Mouse (Mus musculus) cortical plate, adult 2 months (tissue): ENCODE data around the gene Robo2. TPM values are rescaled to one million over a fixed set of nuclear protein-coding genes. Genes with fewer than 3 reads are reported as not detected.

ENCODE experiments used
- H3K27ac ChIP-seq: fragments of 200-500 bp; 2 replicates; pipeline ENCODE4 v1.5.1; 2012; ENCODE audit warnings: low read length, control low read depth, inconsistent platforms; ENCODE audit not compliant: insufficient read depth
- H3K4me1 ChIP-seq: fragments of 200-500 bp; 2 replicates; pipeline ENCODE4 v1.6.1; 2011; ENCODE audit warnings: low read length; ENCODE audit not compliant: control insufficient read depth, insufficient read depth
- H3K4me3 ChIP-seq: fragments of 200-500 bp; 2 replicates; pipeline ENCODE4 v1.5.1; 2011; ENCODE audit warnings: mild to moderate bottlenecking, low read length, control low read depth; ENCODE audit not compliant: insufficient read depth
- CTCF ChIP-seq: fragments of 200-500 bp; IDR thresholded peaks from 2 replicates; pipeline ENCODE4 v1.5.1; 2011; ENCODE audit warnings: mild to moderate bottlenecking, control low read depth, low read length; ENCODE audit not compliant: insufficient read depth; ENCODE audit errors: extremely low read depth
- POLR2A ChIP-seq: fragments of 200-500 bp; IDR thresholded peaks from 2 replicates; pipeline ENCODE4 v1.6.1; 2011; ENCODE audit warnings: mild to moderate bottlenecking, low read length, control low read depth; ENCODE audit not compliant: insufficient read depth; ENCODE audit errors: extremely low read depth
- polyA plus RNA-seq: library from polyadenylated mRNA; depleted of rRNA; stranded (reverse); fragments of >200 nt; gene quantifications from 2 replicates; pipeline ENCODE4 v1.2.3, GENCODE M21; 2012

Robo2 gene
- polyA plus RNA-seq, 1 experiment, result 54.2 TPM

GRCm38 (mm10) chr16:73927481-73927880 is 484.1 kb downstream of the Robo2 start:
- TF ChIP-seq CTCF, result no peak
- Histone ChIP-seq H3K27ac (no peak overlapping the region), H3K4me1 (no peaks in the 10 kb centered on the region), H3K4me3 (no peak overlapping the region)

GRCm38 (mm10) chr16:73915425-73915824 is 496.2 kb downstream of the Robo2 start:
- no peak overlapping the region for H3K4me3 ChIP-seq
- H3K4me1 ChIP-seq, result no peaks in the 10 kb centered on the region
- no peak for TF ChIP-seq POLR2A
- no peak for TF ChIP-seq CTCF
- no peak overlapping the region for H3K27ac ChIP-seq

- Histone ChIP-seq H3K4me3 (no peak overlapping the region), H3K27ac (no peak overlapping the region)
These were observed 496.7 kb downstream of the Robo2 start for GRCm38 (mm10) chr16:73914936-73915335.

GRCm38 (mm10) chr16:73908504-73908903 is 503.1 kb downstream of the Robo2 start:
- H3K4me3 ChIP-seq, result no peak overlapping the region
- H3K27ac ChIP-seq, result no peak overlapping the region
- no peak for TF ChIP-seq POLR2A
- no peak for TF ChIP-seq CTCF
- H3K4me1 ChIP-seq, result no peaks in the 10 kb centered on the region

More at GRCm38 (mm10) chr16:73914936-73915335, 496.7 kb downstream of the Robo2 start:
- no peaks in the 10 kb centered on the region for H3K4me1 ChIP-seq
- TF ChIP-seq CTCF, result no peak
- no peak for TF ChIP-seq POLR2A

- no peak overlapping the region for H3K27ac ChIP-seq
- no peaks in the 10 kb centered on the region for H3K4me1 ChIP-seq
- no peak for TF ChIP-seq POLR2A
- TF ChIP-seq CTCF, result no peak
- H3K4me3 ChIP-seq, result no peak overlapping the region
These were observed 514.8 kb downstream of the Robo2 start for GRCm38 (mm10) chr16:73896856-73897255.

- Histone ChIP-seq H3K27ac (no peak overlapping the region), H3K4me3 (no peak overlapping the region), H3K4me1 (no peaks in the 10 kb centered on the region)
- TF ChIP-seq CTCF (no peak), POLR2A (no peak)
These were observed 529.7 kb downstream of the Robo2 start for GRCm38 (mm10) chr16:73881911-73882310.

GRCm38 (mm10) chr16:73877973-73878372 is 533.7 kb downstream of the Robo2 start:
- H3K4me1 ChIP-seq, result no peaks in the 10 kb centered on the region
- TF ChIP-seq CTCF (no peak), POLR2A (no peak)
- H3K27ac ChIP-seq, result no peak overlapping the region
- H3K4me3 ChIP-seq, result no peak overlapping the region

GRCm38 (mm10) chr16:73874991-73875390 is 536.6 kb downstream of the Robo2 start:
- no peaks in the 10 kb centered on the region for H3K4me1 ChIP-seq
- no peak overlapping the region for H3K27ac ChIP-seq
- H3K4me3 ChIP-seq, result no peak overlapping the region
- TF ChIP-seq POLR2A (no peak), CTCF (no peak)

GRCm38 (mm10) chr16:73873828-73874558 is 537.6 kb downstream of the Robo2 start:
- no peak for TF ChIP-seq POLR2A
- no peak for TF ChIP-seq CTCF
- H3K27ac ChIP-seq, result no peak overlapping the region
- H3K4me1 ChIP-seq, result no peaks in the 10 kb centered on the region
- H3K4me3 ChIP-seq, result no peak overlapping the region

- no peak for TF ChIP-seq POLR2A
- no peak for TF ChIP-seq CTCF
- Histone ChIP-seq H3K4me1 (no peaks in the 10 kb centered on the region), H3K4me3 (no peak overlapping the region), H3K27ac (no peak overlapping the region)
These were observed 541.3 kb downstream of the Robo2 start for GRCm38 (mm10) chr16:73870296-73870695.
